Mouse (Mus musculus) megakaryocyte, embryonic 14.5 days (primary cell): Measurements from ENCODE around the gene Ldb2. TPM values are rescaled to one million over a fixed set of nuclear protein-coding genes. Genes with fewer than 3 reads are reported as not detected.

Experiments used
- H3K27me3 ChIP-seq: replicated peaks from 2 replicates; pipeline ENCODE3; 2012; ENCODE audit warnings: inconsistent platforms
- H3K36me3 ChIP-seq: replicated peaks from 2 replicates; pipeline ENCODE3; 2012; ENCODE audit warnings: low read length, inconsistent platforms, mixed read lengths
- H3K4me1 ChIP-seq: 2 replicates; pipeline ENCODE4 v1.6.1; 2012; ENCODE audit warnings: inconsistent platforms
- H3K4me3 ChIP-seq: replicated peaks from 2 replicates; pipeline ENCODE3; 2012; ENCODE audit warnings: moderate library complexity, mild to moderate bottlenecking, inconsistent platforms
- H3K9me3 ChIP-seq: 2 replicates; pipeline ENCODE4 v1.6.1; 2012; ENCODE audit warnings: inconsistent platforms
- FLI1 ChIP-seq: IDR thresholded peaks from 2 replicates; pipeline ENCODE4 v1.6.1; 2012; ENCODE audit warnings: low read length, inconsistent platforms, mixed read lengths
- GATA1 ChIP-seq: IDR thresholded peaks from 3 replicates; pipeline ENCODE4 v1.6.1; 2012; ENCODE audit warnings: mixed read lengths, low read length, inconsistent platforms, borderline replicate concordance
- polyA plus RNA-seq: library from polyadenylated mRNA; stranded (reverse); fragments of >175 nt; gene quantifications from 2 replicates; pipeline ENCODE4 v1.2.3, GENCODE M21; 2012; ENCODE audit warnings: low replicate concordance; ENCODE audit not compliant: insufficient read depth

The Ldb2 gene
- polyA plus RNA-seq, 1 experiment = not detected

- Histone ChIP-seq H3K36me3 (no peaks in the 10 kb centered on the region), H3K4me1 (no peaks in the 10 kb centered on the region), H3K4me3 (no peak overlapping the region), H3K27me3 (no peaks in the 10 kb centered on the region), H3K9me3 (no peaks in the 10 kb centered on the region; the same call in 1 of the 2 replicates)
- no peak for TF ChIP-seq FLI1
- TF ChIP-seq GATA1 = no peak
These were observed 323.9 kb downstream of the Ldb2 start for GRCm38 (mm10) chr5:44475543-44475942.

GRCm38 (mm10) chr5:44473857-44474762, 325.4 kb downstream of the Ldb2 start:
- Histone ChIP-seq H3K4me3 (no peak overlapping the region), H3K9me3 (no peaks in the 10 kb centered on the region; the same call in 1 of the 2 replicates), H3K27me3 (no peaks in the 10 kb centered on the region), H3K4me1 (no peaks in the 10 kb centered on the region), H3K36me3 (no peaks in the 10 kb centered on the region)
- TF ChIP-seq FLI1 (no peak), GATA1 (no peak)

- H3K9me3 ChIP-seq = no peaks in the 10 kb centered on the region
- H3K4me3 ChIP-seq = no peak overlapping the region
- H3K4me1 ChIP-seq = no peaks in the 10 kb centered on the region
- no peaks in the 10 kb centered on the region for H3K36me3 ChIP-seq
- TF ChIP-seq GATA1 = no peak
- TF ChIP-seq FLI1 = no peak
- H3K27me3 ChIP-seq = no peaks in the 10 kb centered on the region
These were observed 334.2 kb downstream of the Ldb2 start for GRCm38 (mm10) chr5:44465238-44465637.
